Mouse (Mus musculus): ENCODE measurements around the gene Gm16223.

Gene Gm16223

DNA sequence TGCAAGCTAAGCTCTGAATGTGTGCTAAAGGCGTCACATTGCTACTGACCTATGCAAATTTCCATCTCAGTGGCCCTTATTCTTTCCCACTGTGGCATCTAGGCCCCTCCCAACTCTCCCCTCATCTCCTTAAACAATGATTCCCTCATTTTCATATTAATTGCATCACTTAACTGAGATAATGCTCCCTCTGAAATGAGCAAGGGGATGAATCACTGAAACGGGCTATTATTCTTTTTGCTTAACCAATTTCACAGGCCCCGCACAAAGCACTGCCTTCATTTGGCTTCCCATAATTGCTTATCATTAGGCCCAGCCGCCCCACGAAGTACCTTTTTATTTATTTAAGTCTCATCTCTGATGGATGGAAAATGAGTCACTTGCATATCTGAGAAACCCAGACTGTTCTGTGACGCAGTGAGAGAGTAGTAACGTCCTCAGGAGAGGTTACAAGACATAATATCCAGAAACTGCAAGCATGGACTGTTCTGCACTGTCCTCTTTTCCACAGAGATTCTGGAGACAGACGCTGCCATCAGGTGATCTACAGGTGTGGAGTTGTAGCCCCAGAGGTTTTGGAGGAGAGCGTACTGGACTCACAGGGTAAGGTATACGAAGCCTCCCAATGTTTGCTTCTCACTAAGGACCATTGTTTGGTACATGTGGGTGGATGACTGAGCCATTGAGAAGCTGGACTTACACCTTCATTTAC lies at the start of gene Gm16223:
Gm16223 (plus strand) TSS at position 485 of the 712 bp plus-strand sequence.
- no peak for DNase-seq (ENCODE audit: extremely low spot score)

DNA sequence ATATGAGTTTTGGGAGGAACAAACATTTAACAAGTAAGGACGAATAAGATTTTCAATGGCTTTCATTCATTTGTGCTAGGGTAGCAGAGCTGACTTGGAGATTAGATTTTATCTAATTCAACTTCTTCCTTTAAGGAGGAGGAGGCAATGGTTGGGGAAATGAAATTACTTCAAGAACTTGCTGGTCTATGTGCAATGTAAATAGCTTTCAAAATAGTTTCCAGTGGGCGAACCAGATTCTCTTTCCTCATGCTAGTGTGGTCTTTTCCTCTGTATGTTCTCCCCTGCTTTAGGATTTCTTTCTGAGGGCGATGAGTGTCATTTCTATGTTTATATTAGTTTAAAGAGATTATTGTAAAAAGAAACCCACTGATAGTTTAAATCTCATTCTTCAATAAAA lies 45.7 kb upstream of the Gm16223 start:
- DNase-seq (ENCODE audit: extremely low spot score): no peak

DNA sequence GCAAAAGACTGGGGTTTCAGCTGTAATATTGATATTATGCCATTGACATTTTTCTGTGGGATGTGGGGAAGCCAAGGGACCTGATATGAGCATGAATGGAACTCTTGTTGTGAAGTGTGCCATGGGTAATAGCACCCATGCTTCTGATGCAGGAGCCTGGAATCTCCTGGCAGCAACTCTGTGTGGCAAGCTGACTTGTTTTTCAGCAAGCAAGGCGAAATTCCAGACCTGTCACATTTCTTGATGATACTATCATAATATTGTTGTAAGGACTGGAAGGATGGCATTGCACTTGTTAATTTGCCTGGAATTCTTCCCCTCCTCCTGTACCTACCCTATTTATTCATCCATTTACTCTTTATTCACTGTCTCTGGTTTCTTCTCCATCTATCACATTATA lies 44.2 kb upstream of the Gm16223 start:
- no peak for DNase-seq (ENCODE audit: extremely low spot score)

DNA sequence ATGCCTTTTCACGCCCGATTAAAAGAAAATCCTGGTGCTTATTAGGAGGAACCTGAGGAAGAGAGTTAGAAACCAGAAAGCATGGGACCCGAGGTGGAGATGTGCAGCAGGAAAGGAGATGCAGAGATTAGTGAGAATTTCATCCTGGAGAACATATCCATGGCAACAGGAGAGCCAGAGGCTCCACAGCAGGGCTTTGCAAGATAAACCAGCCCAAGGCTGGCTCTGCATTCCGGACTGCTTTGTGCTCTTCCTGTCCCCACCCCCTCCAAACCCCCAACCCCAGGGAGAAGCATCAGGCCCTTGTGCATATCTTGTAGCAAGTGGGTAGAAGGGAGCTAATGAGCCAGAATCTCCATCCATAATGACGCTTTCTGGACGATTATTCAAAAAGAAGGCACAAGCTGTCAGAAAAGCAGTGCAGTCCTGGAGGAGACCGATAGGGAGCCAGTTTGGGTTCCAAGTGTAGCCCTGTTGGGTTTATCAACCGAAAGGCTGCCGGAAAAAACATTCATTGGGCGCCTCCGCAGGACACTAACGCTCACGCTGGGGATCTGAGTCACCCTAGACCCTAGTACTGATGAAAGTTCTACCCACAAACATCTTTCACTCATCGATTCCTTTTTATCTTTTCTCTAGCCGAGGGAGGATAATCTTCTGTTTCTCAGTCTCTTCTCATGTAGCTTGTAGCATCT lies 31.2 kb upstream of the Gm16223 start:
- DNase-seq (ENCODE audit: extremely low spot score): no peak

DNA sequence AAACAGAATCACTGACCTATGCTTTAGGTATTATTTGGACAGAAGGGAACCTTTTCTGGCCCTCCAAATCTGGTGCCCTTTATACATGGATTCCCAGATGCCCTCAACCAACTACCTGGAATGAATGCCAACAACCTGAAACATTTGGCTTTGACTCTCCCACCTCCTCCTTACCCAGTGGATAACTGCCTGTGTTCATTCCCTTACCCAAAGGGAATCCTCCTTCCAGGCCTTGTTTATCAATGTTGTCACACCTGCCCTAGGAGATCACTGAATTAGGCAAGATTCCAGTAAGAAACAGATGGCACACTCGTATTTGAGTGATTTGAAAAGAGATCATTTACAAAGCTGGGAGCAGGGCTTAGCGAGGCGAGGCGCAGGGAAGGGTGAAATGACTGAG lies 13.1 kb upstream of the Gm16223 start:
- no peak for DNase-seq (ENCODE audit: extremely low spot score)

DNA sequence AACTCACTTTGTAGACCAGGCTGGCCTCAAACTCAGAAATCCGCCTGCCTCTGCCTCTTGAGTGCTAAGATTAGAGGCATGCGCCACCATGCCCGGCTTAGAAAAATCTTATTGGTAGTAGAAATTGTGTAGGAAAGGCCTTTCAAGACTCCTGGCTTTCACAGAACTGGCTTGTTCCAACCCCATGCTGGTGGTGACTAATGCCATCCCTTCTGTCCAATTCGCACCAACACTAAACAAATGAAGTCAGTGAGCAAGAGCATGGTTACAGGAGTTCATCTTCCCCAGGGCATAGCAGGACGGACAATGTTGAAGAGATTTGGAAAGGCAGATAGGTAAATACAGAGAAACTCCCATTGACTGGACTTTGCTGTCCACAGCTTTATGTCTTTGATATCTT lies 12.6 kb upstream of the Gm16223 start:
- DNase-seq (ENCODE audit: extremely low spot score): no peak

DNA sequence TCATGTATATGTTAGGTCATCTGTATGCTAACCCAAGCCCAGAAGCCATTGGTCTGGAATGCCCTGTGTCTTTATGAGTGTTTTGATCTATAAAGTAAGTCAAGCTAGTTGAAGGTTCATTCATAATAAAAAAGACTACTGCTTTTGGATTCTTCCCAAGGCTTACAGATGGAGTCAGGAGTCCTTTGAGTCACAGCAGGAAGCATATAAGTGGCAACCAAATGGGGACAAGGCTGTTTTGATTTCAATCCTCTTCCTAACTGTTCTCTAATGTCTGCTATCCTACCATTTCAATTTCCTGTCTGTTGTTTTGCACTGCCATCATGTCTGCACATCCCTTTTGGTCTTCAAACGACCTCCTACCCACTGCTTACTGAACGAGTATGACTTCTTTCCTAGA lies 2.7 kb upstream of the Gm16223 start:
- DNase-seq (ENCODE audit: extremely low spot score): no peak

DNA sequence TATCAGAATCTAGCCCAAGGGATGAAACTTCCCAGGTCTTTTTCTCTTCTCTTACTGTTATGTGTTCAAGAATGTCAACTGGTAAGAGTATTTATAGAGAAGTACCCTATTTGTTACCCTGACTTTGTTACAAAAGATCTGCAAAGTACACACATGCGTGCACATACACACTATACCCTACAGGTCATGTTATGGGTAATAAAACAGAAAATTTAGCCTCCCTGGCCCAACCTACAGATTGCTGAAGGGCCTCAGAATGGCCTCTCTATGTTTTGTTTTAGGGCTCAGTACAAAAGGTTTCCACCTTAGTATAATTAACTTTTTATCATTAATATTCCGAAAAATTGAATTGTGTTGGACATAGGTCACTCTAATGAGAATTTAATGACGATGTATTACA lies 685 bp upstream of the Gm16223 start:
- DNase-seq (ENCODE audit: extremely low spot score): no peak

DNA sequence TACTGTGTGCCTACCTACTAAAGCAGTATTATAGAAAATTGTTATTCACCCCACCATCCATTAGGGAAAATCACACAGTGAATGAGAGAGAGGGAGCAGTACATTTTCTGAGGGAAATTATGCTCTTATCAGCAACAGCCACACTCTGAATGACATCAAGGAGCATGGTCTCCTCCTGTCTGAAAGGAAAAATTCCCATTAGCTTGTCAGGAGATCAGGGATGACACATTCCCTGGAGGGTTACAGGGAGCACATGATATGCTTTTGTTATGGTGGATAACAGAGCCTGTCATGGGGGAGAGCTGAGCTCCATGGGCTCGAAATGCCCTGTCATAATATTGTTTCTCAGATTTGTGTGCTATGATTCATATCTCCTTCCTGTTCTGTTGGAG lies 424 bp downstream of the Gm16223 start:
- no peak for DNase-seq (ENCODE audit: extremely low spot score)

DNA sequence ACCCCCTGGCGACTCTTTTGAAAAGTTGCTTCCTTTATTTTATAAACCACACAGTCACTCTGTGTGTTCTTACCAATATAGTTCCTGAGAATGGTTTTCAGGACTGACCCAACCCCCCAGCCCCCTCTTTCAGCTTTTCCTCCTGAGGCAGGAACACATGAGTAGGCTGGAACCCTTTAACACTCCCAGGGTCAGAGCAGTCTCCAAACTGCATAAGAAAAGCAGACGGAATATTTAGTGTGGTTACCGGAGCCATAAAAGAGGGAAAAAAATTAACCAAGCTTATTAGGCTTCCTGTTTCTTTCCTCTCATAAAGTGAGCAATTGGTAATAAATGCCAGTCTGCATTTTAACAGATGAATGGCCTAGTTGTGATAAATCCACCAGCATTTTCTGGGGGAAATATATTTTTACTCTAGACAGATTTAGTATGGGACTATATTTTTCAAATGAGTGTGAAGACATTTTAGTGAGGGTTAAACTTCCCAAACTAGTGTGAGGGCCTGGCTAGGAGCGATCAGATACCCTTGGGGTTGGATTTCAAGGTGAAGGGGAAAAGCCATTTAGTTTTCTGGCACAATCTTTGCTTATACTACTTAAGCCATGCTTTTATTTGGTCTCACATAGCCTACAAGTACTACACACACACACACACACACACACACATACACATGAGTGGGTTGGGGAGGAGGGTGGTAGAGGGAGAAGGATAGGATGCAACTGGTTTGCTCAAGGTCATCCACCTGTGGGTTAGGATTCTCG lies 49.0 kb downstream of the Gm16223 start:
- no peak for DNase-seq (ENCODE audit: extremely low spot score)

DNA sequence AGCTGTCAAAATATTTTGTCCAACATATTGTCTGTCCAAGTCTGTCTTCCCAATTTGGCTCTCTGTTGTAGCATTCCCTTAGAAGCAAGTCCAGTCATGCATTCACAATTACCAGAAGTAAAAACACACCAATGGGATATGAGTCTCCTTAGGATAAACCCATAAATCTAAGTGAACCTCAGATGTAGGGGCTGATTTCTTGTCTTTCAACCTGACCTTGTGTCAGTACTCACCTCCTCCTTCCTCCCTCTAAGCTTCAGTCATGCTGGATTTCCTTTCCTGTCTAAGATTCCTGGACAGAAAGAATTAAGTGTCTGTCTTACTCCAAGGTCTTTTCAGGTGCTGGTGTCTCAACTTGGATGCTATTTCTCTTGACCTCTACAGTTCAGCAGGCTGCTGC lies 57.8 kb downstream of the Gm16223 start:
- no peak for DNase-seq (ENCODE audit: extremely low spot score)

DNA sequence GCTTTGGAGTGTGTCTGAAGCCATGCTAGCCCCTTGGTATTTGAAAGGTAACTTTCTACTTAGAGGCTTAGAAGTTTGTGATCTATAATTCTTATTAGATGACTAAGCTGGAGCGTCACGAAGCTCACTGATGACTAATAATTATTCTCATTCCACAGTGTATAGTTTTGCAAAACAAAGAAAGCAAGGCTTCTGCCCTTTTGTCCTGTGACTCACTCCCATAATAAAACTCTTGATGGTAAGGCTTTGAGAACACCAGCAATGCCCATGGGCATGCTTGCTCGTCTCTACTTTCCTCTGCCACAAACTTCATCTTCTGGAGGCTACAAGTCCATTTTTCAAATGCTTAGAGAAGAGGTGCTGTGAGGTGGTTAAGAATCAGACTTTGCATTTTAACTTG lies 87.9 kb downstream of the Gm16223 start:
- no peak for DNase-seq (ENCODE audit: extremely low spot score)

DNA sequence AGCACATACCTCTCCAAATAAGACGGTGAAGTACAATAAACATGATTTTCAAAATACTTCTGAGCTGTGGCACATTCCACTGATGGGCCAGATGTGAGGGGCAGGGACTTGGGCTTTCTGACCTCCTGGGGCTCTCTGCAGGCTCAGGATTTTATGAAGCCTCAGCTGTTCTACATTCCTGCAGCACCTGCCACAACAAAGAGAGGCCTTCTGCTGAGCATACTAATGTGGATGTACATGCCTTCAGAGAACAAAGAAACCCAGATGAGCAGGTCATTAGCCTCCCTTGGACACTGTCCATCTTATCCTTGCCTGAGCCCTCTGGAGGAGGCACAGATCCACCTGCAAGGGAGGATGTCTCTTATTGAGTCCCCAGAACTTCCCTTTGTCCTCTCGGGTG lies 97.0 kb downstream of the Gm16223 start:
- no peak for DNase-seq (ENCODE audit: extremely low spot score)

DNA sequence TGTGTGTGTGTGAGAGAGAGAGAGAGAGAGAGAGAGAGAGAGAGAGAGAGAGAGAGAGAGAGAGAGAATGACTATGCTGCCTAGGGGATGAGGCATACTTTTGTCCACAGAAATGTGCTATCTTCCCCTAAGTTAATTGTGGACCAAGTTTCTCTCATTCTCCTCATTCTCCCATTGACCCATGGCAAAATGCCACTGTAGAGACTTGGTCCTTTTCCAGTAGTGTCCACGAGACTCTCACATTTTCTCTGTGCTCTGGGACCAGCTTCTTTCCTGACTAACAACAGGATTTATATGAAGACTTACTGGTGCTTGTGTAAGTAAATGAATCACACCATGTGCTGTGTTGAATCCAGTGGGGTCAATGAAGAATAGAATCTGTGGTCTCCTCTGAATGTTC lies 98.6 kb downstream of the Gm16223 start:
- no peak for DNase-seq (ENCODE audit: extremely low spot score)

DNA sequence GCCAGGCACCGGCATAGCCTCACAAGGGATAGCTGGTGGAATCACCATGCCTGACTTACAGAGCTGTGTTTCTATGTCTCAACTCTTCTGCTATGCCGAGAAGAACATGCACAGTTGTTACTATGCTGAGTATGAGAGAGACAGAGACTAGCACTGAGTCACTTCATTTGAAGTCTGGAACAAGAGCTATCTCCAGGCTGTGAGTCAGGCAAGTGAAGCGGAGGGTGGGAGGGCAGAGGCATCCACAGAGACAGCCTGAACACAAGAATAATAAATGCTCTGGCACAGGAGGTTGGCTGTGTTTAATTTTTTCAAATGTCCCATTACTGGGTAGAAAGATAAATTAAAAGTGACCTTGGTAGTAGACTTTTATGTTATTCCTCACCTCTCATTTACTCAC lies 100.3 kb downstream of the Gm16223 start:
- no peak for DNase-seq (ENCODE audit: extremely low spot score)

DNA sequence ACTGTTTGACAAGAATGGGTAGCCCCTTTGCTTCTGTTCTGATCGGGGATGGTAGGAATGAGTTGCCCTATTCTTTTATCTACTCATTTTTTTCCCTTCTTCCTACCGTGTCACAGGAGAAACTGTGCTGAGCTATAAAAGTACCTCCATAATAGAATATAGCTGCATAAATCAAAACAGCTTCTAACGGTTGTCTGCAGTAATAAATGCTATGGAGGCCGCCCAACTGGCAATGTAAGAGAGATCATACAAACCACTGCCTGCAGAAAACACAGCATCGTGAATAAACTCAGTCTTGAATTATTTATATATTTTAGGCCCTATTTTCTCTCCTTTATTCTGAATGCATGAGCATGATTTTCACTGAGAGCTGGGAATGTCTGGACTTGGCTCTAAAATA lies 101.0 kb downstream of the Gm16223 start:
- no peak for DNase-seq (ENCODE audit: extremely low spot score)

DNA sequence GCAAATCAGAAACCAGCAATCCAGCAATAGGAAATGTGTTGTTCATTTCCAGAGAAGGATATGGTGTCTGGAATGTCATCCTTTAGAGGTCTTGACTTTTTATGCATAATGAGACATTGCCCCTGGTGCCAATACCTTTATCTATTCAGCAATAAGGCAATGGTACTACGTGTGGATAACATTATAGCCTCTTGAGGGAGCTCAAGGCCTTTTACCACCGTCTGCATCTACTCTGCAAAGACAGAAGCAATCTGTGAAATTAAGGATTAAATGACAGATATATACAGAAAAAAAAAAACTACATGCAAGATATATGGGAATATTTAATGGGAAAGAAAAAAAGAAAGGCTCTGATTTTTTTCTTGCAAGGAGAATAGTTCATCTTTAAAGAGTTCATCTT lies 106.3 kb downstream of the Gm16223 start:
- DNase-seq (ENCODE audit: extremely low spot score): no peak

DNA sequence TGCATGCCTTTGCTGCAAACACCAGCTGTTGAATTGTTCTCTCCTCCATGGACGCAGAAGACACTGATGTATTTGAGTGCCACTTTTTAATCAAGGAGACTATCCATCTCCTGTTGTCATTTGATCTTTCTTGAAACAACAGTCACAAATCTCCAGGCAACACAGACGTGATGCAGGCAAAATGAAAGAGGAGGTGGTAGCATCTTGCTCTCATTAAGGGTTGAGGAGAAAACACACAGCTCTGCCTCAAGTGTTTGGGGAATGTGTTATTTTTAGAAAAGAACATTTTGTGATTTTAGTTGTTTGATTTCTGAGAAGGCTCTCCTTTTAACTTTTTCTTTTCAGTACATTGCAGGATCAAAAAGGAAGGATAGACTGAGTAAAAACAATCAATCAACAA lies 107.7 kb downstream of the Gm16223 start:
- DNase-seq (ENCODE audit: extremely low spot score): no peak

DNA sequence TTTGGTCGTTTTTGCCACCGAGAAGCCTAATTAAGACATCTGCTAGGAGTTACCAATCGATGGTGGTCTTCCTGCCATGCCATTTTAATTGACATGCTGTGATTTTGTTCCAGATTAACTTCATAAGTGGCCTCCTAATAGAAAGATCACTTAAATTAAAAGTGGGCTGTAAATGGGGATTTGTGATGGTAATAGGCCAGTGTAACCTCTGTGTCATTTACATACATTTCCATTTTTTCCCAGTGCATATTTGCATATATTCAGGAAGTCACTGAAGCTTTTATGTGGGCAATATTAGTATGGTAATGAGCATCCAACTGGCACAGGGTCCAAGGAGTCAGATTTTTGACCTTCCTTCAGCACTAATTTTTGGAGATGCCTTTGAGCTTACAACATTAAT lies 130.7 kb downstream of the Gm16223 start:
- DNase-seq (ENCODE audit: extremely low spot score): no peak

DNA sequence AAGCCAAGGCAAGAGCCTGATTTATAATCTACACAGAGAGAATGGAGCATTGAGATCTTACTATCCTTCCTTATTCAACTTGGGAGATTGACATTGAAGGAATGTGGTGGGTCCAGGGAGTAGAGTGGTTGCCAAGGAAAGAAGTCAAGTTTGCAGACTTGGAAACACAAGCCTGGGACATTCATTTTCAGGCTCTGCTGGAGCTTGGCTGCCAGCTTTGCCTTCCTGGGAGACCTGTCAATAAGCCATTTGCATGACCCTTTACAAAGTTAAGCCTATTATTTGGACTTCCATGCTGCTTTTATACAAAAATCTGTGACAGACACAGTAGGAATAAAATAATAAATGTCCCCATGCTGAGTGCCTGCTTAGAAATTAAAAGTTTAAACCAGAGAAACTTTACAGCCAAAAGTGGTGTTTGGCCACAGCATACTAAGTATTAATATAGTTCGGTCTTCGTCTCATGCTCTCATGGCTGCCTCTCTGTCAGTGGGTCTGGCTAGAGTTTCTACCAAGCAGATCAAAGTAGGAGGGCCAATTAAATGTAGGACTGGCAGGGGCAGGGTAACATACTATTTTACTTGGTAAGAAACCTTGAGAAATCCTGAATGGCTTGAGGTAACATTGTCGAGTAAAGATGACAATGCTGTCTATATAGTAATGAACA lies 139.8 kb downstream of the Gm16223 start:
- DNase-seq (ENCODE audit: extremely low spot score): no peak

DNA sequence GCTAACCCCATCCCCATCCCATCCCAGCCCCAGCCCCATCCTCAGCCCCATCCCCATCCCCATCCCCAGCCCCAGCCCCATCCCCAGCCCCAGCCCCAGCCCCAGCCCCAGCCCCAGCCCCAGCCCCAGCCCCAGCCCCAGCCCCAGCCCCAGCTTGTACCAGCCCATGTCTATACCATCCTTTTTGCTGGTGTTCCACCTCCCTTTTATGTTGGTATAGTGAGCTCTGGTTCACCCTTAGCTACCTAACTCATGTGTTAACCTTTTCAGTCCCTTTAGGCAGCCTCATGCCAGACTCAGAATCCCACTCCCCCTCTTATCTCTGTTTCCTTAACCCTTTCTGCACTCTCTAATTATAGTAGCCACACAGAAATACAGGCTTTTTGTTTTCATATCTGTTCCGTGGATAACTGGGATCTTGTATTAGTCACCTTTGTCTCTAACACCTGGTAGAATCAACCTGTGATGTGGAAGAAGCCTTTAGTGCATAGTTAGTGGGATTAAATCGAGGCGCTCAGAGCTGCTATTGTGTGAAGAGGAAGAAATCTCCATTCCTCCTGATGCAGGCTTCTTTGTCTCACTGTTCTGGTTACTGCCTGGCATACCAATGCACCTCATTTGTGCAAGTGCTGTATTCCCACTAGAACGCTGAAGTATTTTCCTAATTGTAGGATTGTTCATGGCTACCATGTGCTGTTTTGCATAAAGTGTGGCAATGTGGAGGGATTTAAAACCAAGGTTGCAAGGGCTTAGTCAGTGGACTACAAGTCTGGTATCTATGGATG lies 144.0 kb downstream of the Gm16223 start:
- DNase-seq (ENCODE audit: extremely low spot score): no peak

DNA sequence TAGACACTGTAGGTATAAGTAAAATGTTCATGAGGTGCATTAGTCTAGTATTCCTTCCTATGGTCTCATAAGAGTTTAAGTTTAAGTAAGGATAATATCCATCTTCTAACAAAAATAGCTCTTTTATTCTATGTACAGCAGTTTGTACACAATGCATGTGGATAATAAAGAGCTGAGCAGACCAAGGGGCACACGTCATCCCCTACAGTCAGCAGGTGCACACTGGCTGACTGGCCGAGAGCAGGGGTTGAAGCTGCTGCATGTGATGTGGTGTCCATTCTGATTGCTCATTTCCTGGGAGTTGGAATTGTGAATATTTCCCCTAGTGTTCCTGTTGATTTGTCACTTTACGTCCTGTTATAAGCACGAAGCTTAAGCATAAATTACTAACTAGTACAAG lies 144.6 kb downstream of the Gm16223 start:
- no peak for DNase-seq (ENCODE audit: extremely low spot score)

Data from embryo, embryonic 9.5 days (tissue).